Mouse (Mus musculus) granulocyte monocyte progenitor cell, adult 5-6 weeks (primary cell): Measurements from ENCODE around the gene Lef1. TPM values are rescaled to one million over a fixed set of nuclear protein-coding genes. Genes with fewer than 3 reads are reported as not detected.

Experiments used
- ATAC-seq: replicated peaks from 2 replicates; pipeline ENCODE4 v1.8.0; 2016; ENCODE audit warnings: mild to moderate bottlenecking, moderate TSS enrichment, inconsistent platforms; ENCODE audit not compliant: poor library complexity, severe bottlenecking
- total RNA-seq, 2 experiments: library from RNA; stranded (forward) in 1 of 2; stranded (reverse) in 1 of 2; fragments of 200-712, 200-1000 nt in 1 of 2; fragments of >200 nt in 1 of 2; fragmentation: Nextera tagmentation in 1 of 2; gene quantifications; 2 replicates each; pipeline ENCODE4 v1.2.3; 2014 to 2017

Gene Lef1
- total RNA-seq, 2 experiments from 2014 or later, result not detected

DNA sequence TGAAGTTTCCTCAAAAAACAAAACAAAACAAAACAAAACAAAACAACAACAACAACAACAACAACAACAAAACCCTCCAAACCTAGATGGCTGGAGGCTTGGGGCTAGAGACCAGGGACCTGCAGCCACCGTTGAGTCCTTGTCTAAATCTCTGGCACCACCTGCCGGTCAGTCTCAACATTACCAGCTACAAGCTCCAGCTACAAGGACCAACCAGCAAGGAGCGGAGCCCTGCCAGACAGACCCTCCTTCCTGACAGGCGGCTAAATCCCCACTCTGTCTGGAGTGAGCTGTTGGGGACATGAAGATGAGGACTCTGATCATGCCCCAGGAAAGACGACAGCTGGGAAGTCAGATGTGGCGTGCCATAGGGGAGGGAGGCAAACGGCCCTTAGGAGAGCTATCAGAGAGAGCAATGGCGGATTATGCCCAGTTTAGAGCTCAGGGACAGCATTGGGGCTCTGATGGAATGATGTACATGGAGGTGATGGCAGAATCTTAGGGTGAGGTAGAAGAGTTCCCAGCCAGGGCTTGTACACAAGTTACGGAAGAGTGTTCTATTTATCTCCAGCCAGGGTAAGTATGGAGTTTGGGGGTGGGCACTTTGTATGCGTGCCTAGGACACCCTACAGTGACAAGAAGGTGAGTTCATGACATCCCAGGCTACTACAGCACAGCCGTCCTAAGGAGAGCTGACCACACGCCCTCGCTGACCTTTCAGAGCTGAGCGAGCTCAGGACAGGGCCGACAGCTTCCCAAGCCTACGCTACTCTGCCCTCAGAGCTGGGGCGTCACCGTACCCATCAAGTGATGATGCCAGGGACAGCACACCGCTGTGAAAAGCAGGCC, 127.7 kb downstream of the Lef1 start:
- peak; percentile 95 for ATAC-seq

DNA sequence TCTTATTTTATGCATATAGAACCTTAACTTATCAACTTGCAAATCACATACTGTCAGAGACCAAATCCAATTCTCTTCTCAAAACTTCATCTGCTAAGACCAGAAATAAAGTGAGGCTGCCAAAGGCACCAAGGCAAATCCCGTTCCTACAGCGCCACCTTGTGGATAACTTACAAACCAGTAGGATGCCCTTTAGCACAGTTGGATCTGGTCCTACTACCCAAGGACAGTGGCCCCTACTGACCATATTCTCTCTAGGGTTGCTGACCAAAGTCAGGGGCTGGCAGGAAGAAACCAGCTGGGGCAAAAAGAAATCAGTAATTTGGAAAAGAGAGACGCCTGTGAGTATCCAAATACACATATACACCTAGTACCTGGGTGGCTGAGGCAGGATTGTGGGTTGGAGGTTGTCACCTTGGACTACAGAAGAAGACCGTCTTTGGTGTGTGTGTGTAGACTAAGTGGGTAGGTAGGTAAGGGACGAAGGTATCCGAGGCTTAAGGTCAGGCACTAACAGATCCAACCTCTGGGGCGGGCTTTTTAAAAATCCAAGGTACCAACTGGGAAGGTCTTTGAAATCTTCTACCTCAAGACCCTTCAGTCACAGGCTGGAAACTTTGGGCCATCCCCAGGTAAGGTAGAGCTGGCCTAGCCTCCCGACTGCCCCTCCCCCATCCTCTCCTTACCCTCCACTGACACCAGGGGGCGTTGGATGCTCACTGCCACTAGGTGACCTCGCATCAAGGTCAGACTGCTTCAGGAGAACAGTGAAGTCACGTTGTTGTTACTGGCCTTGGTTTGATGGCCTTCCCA, 135.7 kb downstream of the Lef1 start:
- peak; percentile 63 for ATAC-seq

DNA sequence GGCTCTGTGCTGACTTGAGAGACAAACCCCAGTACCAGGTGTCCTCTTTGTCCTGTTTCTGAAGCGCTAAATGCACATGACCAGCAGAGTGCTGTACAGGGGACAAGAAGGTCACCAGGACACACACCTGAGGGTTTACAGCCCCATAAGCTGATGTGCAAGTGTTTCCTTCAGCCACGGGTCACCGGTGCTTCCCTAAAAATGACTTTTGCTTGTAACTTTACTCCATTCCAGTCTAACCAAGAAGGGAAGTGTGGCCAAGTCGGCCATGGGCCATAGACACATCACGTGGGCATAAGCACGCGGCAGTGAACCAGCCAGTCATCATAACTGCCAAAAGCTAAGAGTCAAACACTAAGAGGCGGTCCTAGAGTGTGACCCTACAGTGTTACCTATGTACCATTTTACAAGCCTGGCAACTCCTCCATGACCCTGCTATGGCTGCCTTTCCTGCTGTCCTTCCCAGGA, 136.3 kb downstream of the Lef1 start:
- 0 out of 2 replicates have a peak, but pooled peaks have one; percentile 8 for ATAC-seq

DNA sequence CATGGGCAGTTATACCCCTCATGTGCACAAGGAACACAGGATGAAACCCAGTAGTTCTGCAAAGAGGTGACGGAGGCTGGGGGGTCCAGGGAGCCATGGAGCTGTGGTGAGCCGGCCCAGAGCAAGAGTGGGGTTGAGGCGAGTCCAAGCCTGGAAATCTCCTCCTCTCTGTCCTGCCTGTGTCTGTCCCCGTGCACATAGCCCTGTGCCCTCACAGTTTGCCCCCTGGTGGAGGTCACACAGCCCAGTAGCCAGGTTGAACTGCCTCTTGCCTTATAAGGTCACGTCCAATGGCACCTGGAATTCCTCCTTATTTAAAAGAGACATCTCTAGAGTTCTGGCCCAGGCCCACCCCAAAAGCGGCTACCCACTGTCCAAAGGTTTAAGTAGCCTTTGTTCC, 137.2 kb downstream of the Lef1 start:
- ATAC-seq, result no peak

DNA sequence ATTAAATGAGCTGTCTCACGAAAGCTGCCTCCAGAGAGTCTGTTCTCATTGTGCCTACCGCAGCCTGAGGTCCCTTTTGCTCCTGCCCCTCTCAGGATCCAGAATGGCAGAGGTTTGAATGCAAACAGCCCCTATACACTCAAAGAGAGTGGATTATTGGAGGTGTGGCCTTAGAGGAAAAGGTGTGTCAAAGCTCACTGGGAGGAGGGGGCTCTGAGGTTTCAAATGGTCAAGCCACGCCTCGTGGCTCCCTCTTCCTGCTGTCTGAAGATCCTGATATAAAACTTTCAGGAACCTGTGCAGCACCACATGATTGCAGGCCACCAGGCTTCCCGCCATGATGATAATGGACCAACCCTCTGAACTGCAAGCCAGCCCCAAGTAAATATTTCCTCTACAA, 137.6 kb downstream of the Lef1 start:
- ATAC-seq, result no peak

DNA sequence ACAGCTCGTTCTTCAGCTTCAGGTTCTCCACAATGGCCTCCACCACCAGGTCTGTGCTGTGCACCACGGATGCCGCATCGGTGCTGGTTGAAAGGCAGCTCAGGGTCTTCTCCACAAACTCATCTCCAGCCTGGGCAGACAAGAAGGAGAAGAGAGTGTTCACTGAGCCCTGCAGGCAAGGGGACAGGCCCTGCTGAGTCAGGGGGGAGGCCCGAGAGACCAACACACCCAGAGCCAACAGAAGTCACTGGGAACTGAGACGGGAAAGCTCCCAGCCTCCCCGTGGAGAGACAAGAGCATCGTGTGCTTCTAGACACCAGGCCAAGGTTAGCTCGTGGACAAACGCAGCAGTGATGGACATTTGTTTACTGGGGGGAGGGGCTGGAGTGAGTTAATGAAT, 138.2 kb downstream of the Lef1 start:
- ATAC-seq, result no peak

DNA sequence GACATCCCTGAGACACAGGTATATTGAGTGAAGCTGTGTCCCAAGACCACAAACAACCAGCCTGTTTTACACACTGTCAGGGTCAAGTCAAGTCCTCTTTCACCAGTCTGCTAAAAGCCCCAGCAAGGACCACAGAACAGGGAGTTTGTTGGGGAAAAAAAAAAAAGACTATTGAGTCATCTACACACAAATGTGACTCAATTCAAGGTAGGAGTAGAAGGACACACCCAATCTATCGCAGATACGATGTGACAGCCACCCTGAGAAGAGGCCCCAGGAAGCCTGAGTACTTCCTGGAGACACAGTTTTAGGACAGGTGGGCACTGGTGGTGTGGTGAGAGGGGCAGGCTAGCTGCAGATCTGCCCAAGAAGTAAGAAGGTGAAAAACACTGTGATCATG, 140.0 kb downstream of the Lef1 start:
- ATAC-seq, result no peak

DNA sequence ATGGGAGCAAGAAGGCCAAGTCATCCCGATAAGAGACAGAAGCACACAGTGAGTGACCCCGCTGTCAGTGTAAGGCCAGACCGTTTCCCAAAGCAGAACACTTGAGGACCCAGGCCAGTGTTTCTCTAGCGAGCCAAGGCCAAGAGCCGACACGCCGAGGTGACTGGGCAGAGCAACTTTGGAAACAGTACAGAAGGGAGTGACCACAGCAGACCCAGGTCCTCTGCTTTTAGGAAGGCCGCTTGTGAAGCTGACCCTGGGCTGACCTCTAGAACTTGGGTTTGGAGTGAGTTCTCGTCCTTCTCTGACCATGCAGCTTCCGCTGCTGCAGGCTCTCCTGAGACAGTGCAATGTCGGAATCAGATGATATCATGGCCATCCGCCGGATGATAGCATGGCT, 140.7 kb downstream of the Lef1 start:
- no peak for ATAC-seq

DNA sequence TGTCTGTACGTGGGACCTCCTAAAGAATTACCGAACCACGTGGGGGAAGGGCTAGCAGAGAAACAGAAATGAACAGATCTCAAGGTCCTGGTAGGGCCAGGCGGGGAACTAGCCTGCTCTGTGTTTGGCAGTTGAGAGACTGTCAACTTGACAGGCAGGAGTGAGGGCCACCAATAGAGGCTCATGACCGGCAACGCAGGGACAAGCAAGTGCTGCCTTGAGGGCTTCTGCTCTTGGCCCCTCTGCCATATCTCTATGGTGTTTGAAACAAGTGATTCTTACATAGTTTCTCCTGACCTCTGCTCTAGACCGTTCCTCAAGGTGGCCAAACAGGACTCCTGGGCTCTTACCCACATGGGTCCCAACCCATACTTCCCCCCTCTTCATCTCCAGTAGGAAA, 141.3 kb downstream of the Lef1 start:
- ATAC-seq, result no peak

DNA sequence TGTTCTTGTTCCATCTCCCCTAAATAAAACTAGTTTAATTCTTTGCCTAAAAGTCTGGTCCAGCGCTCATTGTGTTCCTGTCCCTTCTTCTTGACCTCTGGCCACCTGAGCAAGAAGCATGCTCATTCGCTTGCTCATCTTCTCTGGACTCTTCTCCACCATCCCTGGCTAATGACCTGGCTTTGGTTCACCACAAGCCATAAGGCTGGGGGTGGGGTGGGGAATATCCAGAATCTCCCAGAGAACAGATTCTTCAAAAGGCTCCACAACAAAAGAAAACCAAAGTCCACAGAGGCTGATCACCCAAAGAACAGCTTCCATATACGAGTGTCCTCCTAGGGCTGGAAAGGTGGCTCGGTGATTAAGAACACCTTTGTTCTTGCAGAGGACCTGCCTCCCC, 144.7 kb downstream of the Lef1 start:
- no peak for ATAC-seq

DNA sequence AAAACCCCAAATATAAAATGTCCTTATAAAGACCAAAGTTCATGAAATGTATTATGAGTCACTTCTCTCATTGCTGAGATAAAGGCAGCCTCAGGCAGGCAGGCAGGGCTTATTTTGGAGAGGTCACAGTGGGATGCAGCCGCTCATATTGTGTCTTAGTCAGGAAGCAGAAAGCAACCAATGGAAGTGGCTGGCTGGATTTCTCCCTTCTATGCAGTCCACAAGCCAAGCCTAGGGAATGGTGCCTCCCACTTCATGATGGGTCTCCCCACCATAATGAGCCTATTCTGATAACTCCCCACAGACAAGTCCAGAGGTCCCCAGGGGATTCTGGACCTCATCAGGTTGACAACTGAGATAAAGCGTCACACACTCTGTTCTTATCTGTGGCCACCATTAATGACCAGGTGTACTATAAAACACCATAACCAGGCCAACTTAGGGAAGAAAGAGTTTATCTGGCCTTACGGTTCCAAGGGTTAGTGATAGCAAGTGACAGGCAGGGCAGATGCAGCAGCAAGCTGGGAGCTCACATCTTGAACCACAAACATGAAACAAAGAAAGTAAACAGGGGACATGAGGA, 145.2 kb downstream of the Lef1 start:
- no peak for ATAC-seq

DNA sequence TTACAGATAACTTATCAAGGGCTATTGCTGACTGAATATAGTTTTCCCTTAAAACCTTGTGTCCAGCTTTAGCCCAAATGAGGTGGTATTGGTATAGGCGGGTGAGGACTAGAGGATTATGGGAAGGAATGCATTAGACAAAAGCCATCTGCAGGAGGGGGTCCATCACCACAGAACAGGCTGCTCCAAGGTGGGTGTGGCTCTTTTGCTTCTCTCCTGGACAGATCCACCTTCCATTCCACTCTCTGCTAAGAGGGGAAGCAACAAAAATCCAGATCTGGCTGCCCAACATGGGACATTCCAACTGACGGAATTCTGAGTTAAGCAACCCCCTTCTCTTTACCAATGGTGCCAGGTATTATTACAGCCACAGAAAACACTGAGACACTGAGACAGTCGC, 148.7 kb downstream of the Lef1 start:
- no peak for ATAC-seq

DNA sequence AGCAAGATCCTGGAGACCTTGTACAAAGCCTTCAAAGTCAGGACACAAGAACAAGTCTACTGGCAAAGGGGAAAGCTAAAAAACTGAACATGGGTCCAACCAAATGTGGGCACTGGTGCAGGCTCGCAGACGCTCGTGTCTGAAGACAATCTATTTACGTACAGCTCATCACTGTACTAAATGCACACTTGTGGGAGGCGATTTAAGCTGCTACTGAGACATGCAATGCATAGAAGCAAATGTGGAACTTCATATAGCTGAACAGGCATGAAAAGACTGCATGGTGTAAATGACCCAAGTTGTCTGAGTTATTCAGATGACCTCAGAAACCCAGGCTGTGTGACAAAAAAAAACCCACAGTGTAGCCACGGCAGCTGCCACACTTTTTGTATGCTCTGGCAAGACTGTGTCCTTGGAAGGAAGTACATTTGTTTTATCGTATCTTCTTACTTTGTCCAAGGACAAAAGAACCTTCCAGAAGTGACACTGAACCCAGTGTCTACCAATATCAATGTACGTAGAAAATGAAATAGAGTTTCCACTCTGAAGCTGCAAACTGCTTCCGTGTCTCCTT, 149.2 kb downstream of the Lef1 start:
- no peak for ATAC-seq

DNA sequence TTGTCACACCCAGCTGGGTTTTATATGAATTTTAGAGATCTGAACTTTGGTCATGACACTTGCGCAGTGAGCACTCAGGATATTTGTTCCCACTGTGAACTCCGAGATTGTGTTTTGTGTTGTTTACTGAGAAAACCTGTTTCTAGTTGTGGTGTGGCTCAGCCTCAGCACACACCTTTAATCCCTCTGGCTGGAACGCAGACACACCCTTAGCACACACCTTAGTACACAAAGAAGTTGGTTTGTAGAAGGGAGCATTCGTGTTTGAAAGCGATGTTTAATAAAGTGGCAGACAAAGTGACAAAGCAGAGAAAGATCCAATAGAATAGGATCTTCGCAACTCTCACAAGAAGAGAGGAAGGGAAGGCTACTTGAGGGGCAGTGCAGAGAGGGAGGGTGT, 150.1 kb downstream of the Lef1 start:
- ATAC-seq, result no peak

DNA sequence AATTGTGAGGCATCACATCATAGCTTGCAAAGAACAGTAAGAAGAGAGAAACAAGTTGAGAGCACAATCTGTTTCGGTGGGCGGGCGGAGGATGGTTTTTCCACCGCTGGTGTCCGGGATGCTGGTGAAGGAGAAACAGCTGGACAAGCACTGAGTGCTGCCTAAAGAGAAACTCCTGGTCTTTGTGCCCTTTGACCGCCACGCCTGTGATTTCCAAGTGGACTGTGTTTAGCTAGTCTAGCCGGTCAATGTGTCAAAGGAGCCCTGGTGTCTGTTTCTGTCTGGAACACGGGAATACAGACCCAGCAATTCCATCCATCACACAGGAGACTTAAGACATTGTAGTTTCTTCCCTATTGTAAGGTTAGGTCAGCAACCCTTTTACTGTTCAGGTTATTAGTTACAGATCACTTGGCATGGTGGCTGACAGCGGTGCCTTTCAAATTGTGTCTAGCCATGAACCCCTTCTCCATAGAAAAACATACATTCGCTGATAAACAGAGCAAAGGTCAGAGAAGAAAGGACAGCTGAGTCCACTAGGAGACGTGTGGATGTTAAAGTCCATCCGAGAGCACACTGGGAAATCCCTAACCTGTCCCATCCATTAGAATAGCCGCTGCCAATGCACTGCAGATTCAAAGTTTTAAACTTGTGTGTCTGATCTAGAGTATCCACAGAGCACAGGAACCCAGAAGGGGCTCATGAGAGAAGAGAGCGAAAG, 153.7 kb downstream of the Lef1 start:
- ATAC-seq, result no peak

DNA sequence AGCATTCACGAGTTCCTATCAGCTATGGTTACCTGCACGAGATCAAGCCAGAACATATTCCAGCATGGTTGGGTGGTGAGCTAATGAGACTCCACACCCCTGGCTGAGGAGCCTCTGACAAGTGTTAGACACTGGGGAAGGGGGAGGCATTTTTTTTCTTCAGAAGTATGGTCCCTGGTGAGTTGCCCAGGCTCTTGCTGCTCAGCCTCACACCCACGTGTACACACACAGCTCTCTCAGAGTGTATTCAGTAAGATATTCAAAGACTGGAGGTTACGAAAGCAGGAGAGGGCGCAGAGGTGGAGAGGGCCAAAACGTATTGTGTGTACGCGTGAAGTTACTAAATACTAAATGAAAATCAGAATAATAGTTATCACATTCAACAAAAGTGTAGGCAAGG, 155.2 kb downstream of the Lef1 start:
- no peak for ATAC-seq

DNA sequence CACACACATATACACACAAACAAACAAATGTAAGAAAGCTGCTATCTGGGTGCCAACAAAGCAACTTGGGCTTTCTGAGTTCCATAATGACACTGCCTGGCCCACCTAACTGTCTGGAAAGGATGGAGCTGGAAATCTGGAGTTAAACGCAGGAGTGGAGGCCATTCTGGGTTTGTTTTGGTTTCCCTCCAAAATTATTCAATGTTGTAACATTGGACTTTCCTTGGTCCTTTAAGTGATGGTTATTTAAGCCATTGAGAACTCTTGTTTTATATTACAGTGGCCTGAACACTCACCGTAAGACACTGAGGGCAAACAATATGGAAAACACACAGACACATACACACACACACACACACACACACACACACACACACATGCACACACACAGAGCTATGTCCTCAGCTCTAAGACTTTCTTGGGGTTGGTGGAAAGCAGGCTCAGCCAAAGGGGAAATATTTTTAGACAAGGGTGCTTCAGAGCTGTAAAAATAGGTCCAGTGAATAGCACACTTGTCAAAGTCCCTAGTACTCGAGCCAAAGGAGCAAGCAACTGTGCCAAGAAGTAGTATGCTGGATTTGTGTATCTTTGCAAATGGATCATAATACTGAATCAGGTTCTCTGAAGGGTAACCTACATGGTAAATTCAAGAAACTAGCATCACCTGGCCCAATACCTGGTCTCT, 156.2 kb downstream of the Lef1 start:
- no peak for ATAC-seq

DNA sequence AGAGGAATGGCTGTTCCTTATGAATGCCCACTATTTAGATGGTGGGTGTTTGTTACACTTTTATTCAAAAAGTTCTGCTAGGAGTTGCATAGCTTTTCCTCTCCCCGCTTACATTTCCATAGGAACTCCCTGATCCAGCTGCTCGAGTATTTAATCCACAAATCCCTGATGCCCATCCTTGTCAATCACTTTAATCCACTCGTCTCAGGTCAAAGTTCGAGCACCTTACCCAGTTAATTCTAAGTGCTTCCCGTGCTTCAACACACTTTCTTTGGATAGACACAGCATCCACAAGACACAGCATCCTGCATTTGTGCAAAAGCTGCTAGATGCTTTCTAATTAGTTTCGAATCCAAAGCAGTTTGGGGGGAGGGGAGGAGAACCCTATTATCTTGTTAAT, 160.1 kb downstream of the Lef1 start:
- no peak for ATAC-seq

DNA sequence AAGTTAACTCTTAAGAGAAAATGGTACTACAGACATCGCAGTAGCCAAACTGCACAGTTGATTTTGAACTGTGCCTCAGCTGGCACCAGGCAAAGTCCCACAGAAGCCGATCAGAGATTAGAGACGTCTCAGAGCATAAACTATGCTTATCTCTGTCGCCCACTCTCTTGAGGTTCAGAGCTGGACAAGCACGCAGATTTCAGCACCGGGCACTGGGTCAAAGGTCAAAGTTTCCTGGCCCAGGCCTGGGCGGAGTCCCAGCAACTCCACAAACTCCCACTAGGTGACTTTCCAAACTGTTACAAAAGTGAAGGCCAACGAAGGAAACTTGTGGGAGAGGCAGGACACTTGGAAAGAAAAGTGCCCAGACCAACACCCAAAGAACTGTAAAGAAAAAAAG, 160.9 kb downstream of the Lef1 start:
- peak; percentile 54 for ATAC-seq
